Mouse (Mus musculus) midbrain, embryonic 14.5 days (tissue): ENCODE data around the gene Fastk. TPM values are rescaled to one million over a fixed set of nuclear protein-coding genes. Genes with fewer than 3 reads are reported as not detected.

Source experiments
- ATAC-seq: fragments of 200-750 bp; cut with Nextera tagmentation; 2 replicates; pipeline ENCODE4 v1.8.0; 2017; ENCODE audit warnings: moderate number of reproducible peaks, moderate library complexity; ENCODE audit not compliant: low FRiP score, low TSS enrichment
- DNase-seq: peaks from one replicate; pipeline ENCODE4 v3.0.0-alpha.2; 2015
- H3K27ac ChIP-seq: fragments of 300-500 bp; sonication (generic); replicated peaks from 2 replicates; pipeline ENCODE4 v1.5.1; 2014; ENCODE audit warnings: mild to moderate bottlenecking, low read depth, low read length, moderate library complexity
- H3K27me3 ChIP-seq: fragments of 300-500 bp; sonication (generic); 2 replicates; pipeline ENCODE4 v1.6.1; 2014; ENCODE audit warnings: low read length, control low read depth, mixed read lengths; ENCODE audit not compliant: control insufficient read depth, insufficient read depth
- H3K36me3 ChIP-seq: fragments of 300-500 bp; sonication (generic); 2 replicates; pipeline ENCODE4 v1.6.1; 2014; ENCODE audit warnings: low read length, control low read depth; ENCODE audit not compliant: control insufficient read depth, insufficient read depth
- H3K4me1 ChIP-seq: fragments of 300-500 bp; sonication (generic); 2 replicates; pipeline ENCODE4 v1.6.1; 2014; ENCODE audit warnings: mild to moderate bottlenecking, antibody characterized with exemption, low read length, control low read depth; ENCODE audit not compliant: control insufficient read depth, insufficient read depth
- H3K4me2 ChIP-seq: fragments of 300-500 bp; sonication (generic); 2 replicates; pipeline ENCODE4 v1.6.1; 2014; ENCODE audit warnings: mild to moderate bottlenecking, low read length, moderate library complexity
- H3K4me3 ChIP-seq: fragments of 300-500 bp; sonication (generic); replicated peaks from 2 replicates; pipeline ENCODE4 v1.5.1; 2014; ENCODE audit warnings: low read depth, low read length
- H3K9ac ChIP-seq: fragments of 300-500 bp; sonication (generic); replicated peaks from 2 replicates; pipeline ENCODE4 v1.6.1; 2014; ENCODE audit warnings: mild to moderate bottlenecking, low read length, moderate library complexity
- H3K9me3 ChIP-seq: fragments of 300-500 bp; sonication (generic); 2 replicates; pipeline ENCODE4 v1.6.1; 2016; ENCODE audit warnings: low read length, control low read depth, mixed read lengths; ENCODE audit not compliant: control insufficient read depth
- WGBS: fragments of 180-500 bp; shearing (Covaris S2); extraction: QIAGEN DNeasy Blood & Tissue Kit; methylation state at CpG from one replicate; pipeline ENCODE4 v1.1.7; 2014; 5-methylcytosine and 5-hydroxymethylcytosine counted together
- polyA plus RNA-seq: library from polyadenylated mRNA; unstranded; fragments of >200 nt; fragmentation: Nextera tagmentation; extraction: Ambion mirVana; gene quantifications from 2 replicates; pipeline ENCODE4 v1.2.1, GENCODE M21; 2014

The Fastk gene
- polyA plus RNA-seq, 1 experiment from 2014 or later = 91.8 TPM

DNA sequence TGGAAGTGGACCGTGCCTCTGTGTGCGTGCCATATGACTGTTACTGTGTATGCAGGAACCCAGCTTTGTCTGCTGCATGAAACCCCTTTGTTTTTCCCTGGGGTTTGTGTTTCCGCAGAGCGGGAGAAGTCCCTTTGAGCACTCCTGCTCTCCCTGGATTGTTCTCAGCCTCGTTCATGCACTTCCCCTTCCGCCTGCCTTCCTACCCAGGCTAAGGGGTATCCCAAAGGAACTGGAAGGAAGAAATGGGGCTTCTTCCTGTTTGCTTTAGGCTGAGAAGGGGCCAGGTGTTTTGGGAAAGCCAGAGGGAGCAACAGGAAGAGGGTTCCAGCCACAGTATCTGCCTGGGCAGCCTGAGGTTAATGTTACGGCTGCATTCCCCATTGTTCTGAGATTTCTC, 10.5 kb upstream of the Fastk start:
- Histone ChIP-seq H3K9ac (peak overlapping the region; percentile 13), H3K4me2 (peak overlapping the region; percentile 88), H3K4me3 (0 out of 2 replicates have a peak overlapping the region, but pooled peaks have one; percentile 2), H3K27me3 (no peaks in the 10 kb centered on the region), H3K9me3 (no peaks in the 10 kb centered on the region), H3K27ac (0 out of 2 replicates have a peak overlapping the region, but pooled peaks have one; percentile 6), H3K4me1 (peaks cover 39% of the 10 kb centered on the region), H3K36me3 (0 out of 2 replicates have a peak, but pooled peaks cover 3% of the 10 kb centered on the region)
- DNase-seq (no peak), ATAC-seq (no peak)
- 51% methylated on average over 7 of the region's 7 CpGs for WGBS

DNA sequence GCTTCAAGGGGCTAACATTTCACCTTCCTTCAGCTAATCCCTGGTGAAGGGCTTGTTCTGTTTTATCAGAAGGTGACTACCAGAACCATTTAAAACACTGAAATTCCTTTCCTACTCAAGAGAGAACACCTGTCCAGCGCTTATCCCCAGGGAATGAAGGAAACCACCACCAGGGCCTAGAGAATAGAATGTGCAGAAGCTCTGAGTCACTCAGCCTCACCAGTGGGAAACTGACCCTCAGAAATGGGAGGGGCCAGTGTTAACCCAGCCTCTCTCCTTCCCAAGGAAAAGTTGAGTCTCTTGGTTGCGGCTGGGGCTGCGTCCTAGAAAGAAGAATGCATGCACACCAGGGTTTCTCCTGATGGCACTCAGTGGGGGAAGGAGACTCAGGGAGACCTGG, 10.0 kb upstream of the Fastk start:
- no peaks in the 10 kb centered on the region for H3K27me3 ChIP-seq
- peaks cover 39% of the 10 kb centered on the region for H3K4me1 ChIP-seq
- WGBS = 65% methylated on average over 3 of the region's 3 CpGs
- H3K36me3 ChIP-seq = no peaks in the 10 kb centered on the region
- H3K4me3 ChIP-seq = no peak overlapping the region
- no peaks in the 10 kb centered on the region for H3K9me3 ChIP-seq
- H3K4me2 ChIP-seq = peak overlapping the region; percentile 88
- DNase-seq (no peak), ATAC-seq (no peak)
- peak overlapping the region; percentile 13 for H3K9ac ChIP-seq
- H3K27ac ChIP-seq = 0 out of 2 replicates have a peak overlapping the region, but pooled peaks have one; percentile 6

DNA sequence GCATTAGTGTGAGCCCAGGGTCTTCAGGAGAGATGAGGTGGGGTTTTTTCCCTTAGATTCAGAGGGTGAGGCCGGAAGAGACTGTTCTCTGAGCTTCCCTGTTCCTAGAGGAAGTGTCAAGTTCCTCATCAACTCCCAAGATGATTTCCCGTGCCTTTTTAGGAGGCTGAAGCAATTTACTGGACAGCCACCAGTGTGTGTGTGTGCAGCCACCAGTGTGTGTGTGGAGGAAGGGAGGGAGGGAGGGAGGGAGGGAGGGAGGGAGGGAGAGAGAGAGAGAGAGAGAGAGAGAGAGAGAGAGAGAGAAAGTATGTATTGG, 8.9 kb upstream of the Fastk start:
- no peaks in the 10 kb centered on the region for H3K9me3 ChIP-seq
- H3K9ac ChIP-seq = peak overlapping the region; percentile 93
- H3K27me3 ChIP-seq = no peaks in the 10 kb centered on the region
- H3K4me1 ChIP-seq = peaks cover 39% of the 10 kb centered on the region
- H3K36me3 ChIP-seq = no peaks in the 10 kb centered on the region
- peak overlapping the region; percentile 88 for H3K4me2 ChIP-seq
- peak overlapping the region; percentile 85 for H3K4me3 ChIP-seq
- H3K27ac ChIP-seq = peak overlapping the region; percentile 93
- no peak for DNase-seq
- WGBS = 5% methylated on average over 2 of the region's 2 CpGs
- no peak for ATAC-seq

DNA sequence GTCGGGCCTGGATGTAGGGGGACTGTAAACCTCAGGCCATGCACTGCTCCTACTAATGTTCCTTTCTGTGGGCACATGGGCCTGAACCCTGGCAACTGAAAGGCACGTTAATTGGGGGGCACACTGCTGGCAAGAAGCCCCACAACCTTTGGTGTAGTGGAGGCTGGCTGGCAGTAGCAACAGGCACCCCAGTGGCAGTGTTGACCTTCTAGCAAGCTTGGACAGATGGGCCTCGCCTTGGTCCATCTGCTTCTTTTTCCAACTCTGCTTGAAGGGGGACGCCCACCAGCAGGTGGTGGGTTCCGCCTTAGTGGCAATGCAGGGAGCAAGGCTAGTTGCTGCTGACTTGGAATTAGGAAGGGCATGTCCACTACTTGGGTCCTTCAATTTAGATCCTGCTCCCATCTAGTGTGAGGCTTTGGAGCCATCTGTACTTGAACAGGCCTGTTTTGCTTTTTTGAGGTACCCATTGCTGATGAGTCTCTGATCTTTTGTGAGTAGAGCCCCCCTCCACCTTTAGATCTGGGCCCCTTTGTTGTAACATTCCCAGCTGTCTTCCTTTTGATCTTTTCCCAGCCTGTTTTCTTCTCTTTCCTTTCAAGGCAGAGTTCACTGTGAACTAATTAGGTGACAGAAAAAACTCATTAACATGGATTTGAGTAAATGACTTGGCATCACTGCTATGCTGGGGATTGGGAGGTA, 8.3 kb upstream of the Fastk start:
- Histone ChIP-seq H3K9me3 (no peaks in the 10 kb centered on the region), H3K9ac (peak overlapping the region; percentile 93), H3K27ac (peak overlapping the region; percentile 93), H3K4me2 (peak overlapping the region; percentile 88), H3K36me3 (no peaks in the 10 kb centered on the region), H3K4me3 (peak overlapping the region; percentile 85), H3K4me1 (peaks cover 39% of the 10 kb centered on the region), H3K27me3 (no peaks in the 10 kb centered on the region)
- WGBS = 1% methylated on average over 5 of the region's 5 CpGs
- no peak for ATAC-seq
- DNase-seq = peak; percentile 49

DNA sequence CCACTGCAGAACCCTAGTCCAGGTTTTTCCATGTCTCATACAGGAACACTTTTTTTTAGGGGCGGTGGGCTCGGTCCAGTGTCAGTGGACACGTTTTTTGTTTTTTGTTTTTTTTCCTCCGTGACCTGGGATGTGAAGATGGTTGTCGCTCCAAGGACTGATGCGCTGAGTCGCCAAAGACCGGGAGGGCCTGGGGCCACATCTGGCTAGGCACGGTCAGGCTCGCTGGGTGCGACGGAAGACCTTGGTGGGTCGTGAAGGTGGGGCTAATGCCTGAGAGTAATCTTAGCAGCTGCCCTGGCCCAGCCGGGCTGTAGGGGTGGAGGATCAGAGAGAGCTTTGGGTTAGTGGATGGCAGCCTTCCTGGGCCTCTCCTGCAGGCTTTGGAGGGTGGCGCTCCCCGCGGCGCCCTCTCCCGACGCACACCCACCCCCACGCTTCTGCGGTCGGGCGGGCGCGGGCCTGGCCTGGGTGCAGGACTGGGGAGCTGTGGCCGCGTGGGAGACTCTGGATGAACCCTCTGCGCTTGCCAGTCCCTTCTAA, 7.7 kb upstream of the Fastk start:
- DNase-seq = peak; percentile 54
- H3K27ac ChIP-seq = peak overlapping the region; percentile 93
- no peaks in the 10 kb centered on the region for H3K27me3 ChIP-seq
- H3K9ac ChIP-seq = peak overlapping the region; percentile 93
- no peak for ATAC-seq
- H3K4me2 ChIP-seq = peak overlapping the region; percentile 88
- peaks cover 43% of the 10 kb centered on the region for H3K4me1 ChIP-seq
- no peaks in the 10 kb centered on the region for H3K9me3 ChIP-seq
- peak overlapping the region; percentile 85 for H3K4me3 ChIP-seq
- H3K36me3 ChIP-seq = no peaks in the 10 kb centered on the region
- WGBS = under 1% methylated on average over 29 of the region's 29 CpGs

DNA sequence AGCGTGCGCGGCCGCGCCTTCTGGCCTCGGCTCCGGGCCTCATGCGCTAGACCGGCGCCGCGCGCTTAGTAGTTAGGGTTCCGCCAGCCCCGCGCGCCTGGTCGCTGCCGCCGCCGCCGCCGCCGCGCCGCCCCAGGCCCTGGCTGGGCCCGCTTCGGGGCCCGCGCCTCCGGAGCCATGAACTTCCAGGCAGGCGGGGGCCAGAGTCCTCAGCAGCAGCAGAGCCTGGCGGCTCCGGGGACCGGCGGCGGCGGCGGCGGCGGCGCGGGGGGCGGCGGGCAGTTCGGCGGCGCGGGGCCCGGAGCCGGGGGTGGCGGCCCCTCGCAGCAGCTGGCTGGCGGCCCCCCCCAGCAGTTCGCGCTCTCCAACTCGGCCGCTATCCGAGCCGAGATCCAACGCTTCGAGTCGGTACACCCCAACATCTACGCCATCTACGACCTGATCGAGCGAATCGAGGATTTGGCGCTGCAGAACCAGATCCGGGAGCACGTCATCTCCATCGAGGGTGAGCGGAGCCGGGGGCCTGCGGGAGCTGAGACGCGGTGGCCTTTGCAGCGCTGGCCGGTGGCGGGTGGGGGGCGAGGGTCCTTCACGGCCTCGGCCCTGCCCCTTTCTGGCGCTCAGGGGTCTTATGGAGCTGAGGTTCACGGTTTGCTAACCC, 7.1 kb upstream of the Fastk start, which contains the start of gene Agap3:
Agap3 (plus strand) TSS at position 148 of the 661 bp plus-strand sequence.
- H3K27ac ChIP-seq = peak within 1 kb of the TSS; percentile 93
- H3K36me3 ChIP-seq = no peaks in the 10 kb centered on the region
- H3K4me3 ChIP-seq = peak within 1 kb of the TSS; percentile 85
- peak within 1 kb of the TSS; percentile 88 for H3K4me2 ChIP-seq
- under 1% methylated on average over 75 of the region's 85 CpGs for WGBS
- no peaks in the 10 kb centered on the region for H3K27me3 ChIP-seq
- H3K9ac ChIP-seq = peak within 1 kb of the TSS; percentile 93
- H3K4me1 ChIP-seq = peaks cover 45% of the 10 kb centered on the region
- no peaks in the 10 kb centered on the region for H3K9me3 ChIP-seq
- ATAC-seq (no peak), DNase-seq (peak; percentile 69)

DNA sequence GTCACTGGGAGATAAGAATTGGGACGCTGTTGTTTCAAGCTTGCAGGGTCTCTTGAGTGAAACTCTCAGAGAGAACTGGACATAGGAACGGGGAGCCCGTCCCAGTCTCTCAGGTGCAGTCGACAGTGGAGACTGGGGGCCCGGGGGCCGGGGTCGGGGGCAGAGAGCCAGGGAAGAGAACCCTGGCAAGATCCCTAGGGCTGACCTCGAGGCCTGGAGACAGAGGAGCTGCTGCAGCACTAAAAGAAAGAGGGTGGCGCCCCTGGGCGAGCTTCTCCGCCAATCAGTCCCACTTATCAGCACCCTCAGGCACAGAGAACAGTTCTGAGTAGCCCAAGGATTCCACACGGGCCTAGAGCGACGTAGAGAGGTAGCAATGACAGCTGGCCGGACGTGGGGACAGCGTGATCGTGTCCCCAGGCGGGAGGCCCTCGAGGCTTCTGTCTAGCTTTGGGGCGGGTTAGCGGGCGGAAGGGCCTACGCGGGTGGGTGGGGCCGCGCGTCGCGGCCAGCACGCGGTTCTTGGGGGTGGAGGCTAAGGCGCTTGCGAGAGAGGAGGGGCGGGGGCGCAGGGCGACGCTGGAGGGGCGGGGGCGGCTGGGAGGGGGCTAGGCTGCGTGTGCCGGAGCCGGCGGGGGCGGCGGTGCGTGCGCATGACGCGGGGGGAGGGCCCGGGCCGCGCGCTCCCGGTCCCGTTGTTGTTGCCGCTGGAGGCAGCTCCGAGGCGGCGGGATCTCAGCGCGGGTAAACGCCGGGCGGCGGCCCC, 6.4 kb upstream of the Fastk start:
- ATAC-seq (peak; percentile 74), DNase-seq (peak; percentile 94)
- no peaks in the 10 kb centered on the region for H3K9me3 ChIP-seq
- H3K27ac ChIP-seq = peak overlapping the region; percentile 93
- 2% methylated on average over 56 of the region's 66 CpGs for WGBS
- H3K4me3 ChIP-seq = peak overlapping the region; percentile 85
- H3K9ac ChIP-seq = peak overlapping the region; percentile 93
- peak overlapping the region; percentile 88 for H3K4me2 ChIP-seq
- H3K36me3 ChIP-seq = no peaks in the 10 kb centered on the region
- peaks cover 49% of the 10 kb centered on the region for H3K4me1 ChIP-seq
- H3K27me3 ChIP-seq = no peaks in the 10 kb centered on the region

DNA sequence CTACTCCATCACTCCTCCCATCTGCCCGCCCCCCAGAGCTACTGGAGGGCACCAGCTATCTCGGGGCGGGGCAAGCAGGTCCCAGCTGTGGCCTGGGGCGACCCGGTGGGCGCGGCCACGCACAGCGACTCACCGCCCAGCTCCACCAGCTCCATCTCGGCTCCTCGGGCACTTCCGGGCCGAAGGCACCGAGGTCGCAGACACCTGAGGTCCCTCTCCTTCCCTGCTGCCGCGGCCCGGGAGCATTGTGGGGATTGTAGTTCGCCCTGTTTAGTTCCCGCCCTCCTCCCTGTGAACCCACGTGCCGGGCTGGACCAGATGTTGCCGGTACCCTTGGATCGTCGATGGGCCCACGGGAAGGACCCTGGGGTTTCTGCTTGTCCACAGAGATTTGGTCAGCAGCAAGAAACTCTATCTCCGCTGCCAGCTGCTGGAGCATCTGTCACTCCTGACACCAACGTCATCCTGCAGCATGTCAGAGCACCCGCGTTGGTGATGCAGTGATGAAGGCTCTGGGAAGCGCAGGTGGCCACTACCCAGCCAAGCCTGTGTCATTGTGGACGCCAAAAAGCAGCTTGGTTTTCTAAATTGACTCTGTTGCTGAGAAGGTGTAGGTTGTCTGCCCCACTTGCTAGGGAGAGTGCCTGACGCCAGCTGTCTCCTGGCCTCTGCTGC, 2.7 kb upstream of the Fastk start, which contains the start of gene Tmub1:
Tmub1 (minus strand) TSS at position 231 of the 675 bp plus-strand sequence.
- H3K4me3 ChIP-seq = peak within 1 kb of the TSS; percentile 62
- ATAC-seq = peak; percentile 62
- H3K27me3 ChIP-seq = no peaks in the 10 kb centered on the region
- H3K9ac ChIP-seq = peak within 1 kb of the TSS; percentile 69
- H3K36me3 ChIP-seq = 0 out of 2 replicates have a peak, but pooled peaks cover 10% of the 10 kb centered on the region
- DNase-seq = peak; percentile 87
- H3K4me1 ChIP-seq = peaks cover 28% of the 10 kb centered on the region
- H3K27ac ChIP-seq = peak within 1 kb of the TSS; percentile 55; the same call in 1 of the 2 replicates
- peak within 1 kb of the TSS; percentile 86 for H3K4me2 ChIP-seq
- H3K9me3 ChIP-seq = no peaks in the 10 kb centered on the region
- WGBS = 2% methylated on average over 34 of the region's 34 CpGs
